8 mouse cellular contexts compared by ENCODE assay signal in genomic region chr2:152723651-152724331, GRCm38 (mm10). TPM values are rescaled to one million over a fixed set of nuclear protein-coding genes. Genes with fewer than 3 reads are reported as not detected.
DNase-seq lines count a peak whose midpoint lies in the region; ATAC-seq and TF ChIP-seq lines count a peak whose summit lies in the region.

No protein-coding gene starts in this region.

- H3K4me3 ChIP-seq in thymus, adult 2 months (ENCODE audit: control insufficient read depth, insufficient read depth, low read length) = no peak overlapping the region
- peak overlapping the region; percentile 36 for H3K4me3 ChIP-seq in kidney, embryonic 15.5 days (replicated peaks)
- H3K4me3 ChIP-seq in stomach, postnatal 0 days (ENCODE audit: low read depth, low read length) = peak overlapping the region; percentile 22

- TF ChIP-seq POLR2A in thymus, adult 2 months (IDR thresholded peaks at IDR 0.05; ENCODE audit: control insufficient read depth, extremely low read depth, insufficient read depth, low read length, poor library complexity) = no peak

- peak overlapping the region; percentile 35; the same call in 1 of the 2 replicates for H3K9ac ChIP-seq in kidney, embryonic 15.5 days
- peak overlapping the region; percentile 61 for H3K9ac ChIP-seq in stomach, postnatal 0 days (ENCODE audit: low read length)

- no peaks in the 10 kb centered on the region for H3K36me3 ChIP-seq in thymus, adult 2 months (ENCODE audit: control insufficient read depth, insufficient read depth, low read length)
- no peaks in the 10 kb centered on the region for H3K36me3 ChIP-seq in kidney, embryonic 15.5 days
- no peaks in the 10 kb centered on the region for H3K36me3 ChIP-seq in stomach, postnatal 0 days (ENCODE audit: control insufficient read depth, insufficient read depth, low read length)

- WGBS in thymus, adult 2 months = 5% methylated on average over 37 of the region's 37 CpGs
- 3% methylated on average over 37 of the region's 37 CpGs for WGBS in kidney, embryonic 15.5 days
- WGBS in stomach, postnatal 0 days = 8% methylated on average over 37 of the region's 37 CpGs

- DNase-seq in thymus, postnatal 0 days (ENCODE audit: low spot score) = peak; percentile 14
- no peak for DNase-seq in thymus, adult 2 months
- DNase-seq in heart, adult 18-20 months = peak; percentile 69 to 83
- DNase-seq in lung, postnatal 14 days = peak; percentile 69
- peak; percentile 52 for DNase-seq in stomach, postnatal 0 days (ENCODE audit: low spot score)
- DNase-seq in right cerebral cortex, adult 2 months (ENCODE audit: low spot score in 2 of 2) = no peak
- no peak for DNase-seq in spleen, adult 18-20 months

- TF ChIP-seq EP300 in stomach, postnatal 0 days (optimal IDR thresholded peaks at IDR 0.05) = no peak

- H3K27ac ChIP-seq in thymus, adult 2 months (ENCODE audit: control insufficient read depth, insufficient read depth, low read length) = no peak overlapping the region
- peak overlapping the region; percentile 24 for H3K27ac ChIP-seq in kidney, embryonic 15.5 days
- H3K27ac ChIP-seq in stomach, postnatal 0 days (replicated peaks) = 0 out of 2 replicates have a peak overlapping the region, but pooled peaks have one; percentile 13

- TF ChIP-seq CTCF in thymus, adult 2 months (IDR thresholded peaks at IDR 0.05; ENCODE audit: borderline replicate concordance, control insufficient read depth, extremely low read depth, insufficient read depth, low read length, poor library complexity) = no peak
- TF ChIP-seq CTCF in stomach, postnatal 0 days (IDR thresholded peaks at IDR 0.05; ENCODE audit: low read depth) = no peak

- H3K9me3 ChIP-seq in kidney, embryonic 15.5 days (replicated peaks) = no peaks in the 10 kb centered on the region
- H3K9me3 ChIP-seq in stomach, postnatal 0 days (ENCODE audit: control insufficient read depth, low read length) = no peaks in the 10 kb centered on the region

- peaks cover 5% of the 10 kb centered on the region; the same call in 1 of the 2 replicates for H3K27me3 ChIP-seq in thymus, adult 2 months (ENCODE audit: control insufficient read depth, insufficient read depth, low read length)
- no peaks in the 10 kb centered on the region for H3K27me3 ChIP-seq in kidney, embryonic 15.5 days
- no peaks in the 10 kb centered on the region for H3K27me3 ChIP-seq in stomach, postnatal 0 days (ENCODE audit: control insufficient read depth, insufficient read depth, low read length)

- peak overlapping the region; percentile 69 for H3K4me2 ChIP-seq in kidney, embryonic 15.5 days
- H3K4me2 ChIP-seq in stomach, postnatal 0 days (replicated peaks; ENCODE audit: low read depth) = peak overlapping the region; percentile 50

- H3K4me1 ChIP-seq in thymus, adult 2 months (replicated peaks; ENCODE audit: control insufficient read depth, insufficient read depth, low read length) = peaks cover 10% of the 10 kb centered on the region
- peaks cover 54% of the 10 kb centered on the region for H3K4me1 ChIP-seq in kidney, embryonic 15.5 days
- H3K4me1 ChIP-seq in stomach, postnatal 0 days (replicated peaks; ENCODE audit: control insufficient read depth, insufficient read depth) = peaks cover 9% of the 10 kb centered on the region

- peak; percentile 47 for ATAC-seq in kidney, embryonic 15.5 days (replicated peaks; ENCODE audit: low FRiP score)
- ATAC-seq in stomach, postnatal 0 days (ENCODE audit: low FRiP score, low TSS enrichment) = no peak

RNA-seq across cellular contexts. Expression of gene Id1, which starts 12.3 kb away (rescaled TPM):
- polyA plus RNA-seq in thymus, postnatal 0 days (2015; fragmentation: Nextera tagmentation; extraction: Ambion mirVana) = 22.9 and 23.9 TPM in 2 replicates
- polyA plus RNA-seq in thymus, adult 2 months (2012; rRNA removed) = 54.6 and 66.4 TPM in 2 replicates
- total RNA-seq in heart, adult 18-20 months (2021) = 10 to 100 TPM; 63.7 to 75.1 TPM
- polyA plus RNA-seq in kidney, embryonic 15.5 days (2015; fragmentation: Nextera tagmentation; extraction: Ambion mirVana) = 133 and 143 TPM in 2 replicates
- polyA plus RNA-seq in stomach, postnatal 0 days (2015; fragmentation: Nextera tagmentation; extraction: Ambion mirVana) = 191 and 228 TPM in 2 replicates

RNA-seq across cellular contexts. Expression of gene Cox4i2, which starts 30.2 kb away (rescaled TPM):
- polyA plus RNA-seq in thymus, postnatal 0 days (2015; fragmentation: Nextera tagmentation; extraction: Ambion mirVana) = 5.6 and 6.5 TPM in 2 replicates
- polyA plus RNA-seq in thymus, adult 2 months (2012; rRNA removed) = 1.6 and 1.9 TPM in 2 replicates
- 10 to 100 TPM; 11.9 to 15.2 TPM for total RNA-seq in heart, adult 18-20 months (2021)
- 16.4 and 20.9 TPM in 2 replicates for polyA plus RNA-seq in kidney, embryonic 15.5 days (2015; fragmentation: Nextera tagmentation; extraction: Ambion mirVana)
- 9.8 and 10.6 TPM in 2 replicates for polyA plus RNA-seq in stomach, postnatal 0 days (2015; fragmentation: Nextera tagmentation; extraction: Ambion mirVana)

RNA-seq across cellular contexts. Expression of gene Mcts2, which starts 37.0 kb away (rescaled TPM):
- polyA plus RNA-seq in thymus, postnatal 0 days (2015; fragmentation: Nextera tagmentation; extraction: Ambion mirVana) = 15.6 and 17.2 TPM in 2 replicates
- 4.2 and 4.4 TPM in 2 replicates for polyA plus RNA-seq in thymus, adult 2 months (2012; rRNA removed)
- 10 to 100 TPM; 15.8 to 16.4 TPM for total RNA-seq in heart, adult 18-20 months (2021)
- polyA plus RNA-seq in kidney, embryonic 15.5 days (2015; fragmentation: Nextera tagmentation; extraction: Ambion mirVana) = 29.5 and 31.0 TPM in 2 replicates
- 22.9 and 23.4 TPM in 2 replicates for polyA plus RNA-seq in stomach, postnatal 0 days (2015; fragmentation: Nextera tagmentation; extraction: Ambion mirVana)

RNA-seq across cellular contexts. Expression of gene H13, which starts 54.5 kb away (rescaled TPM):
- 196 and 200 TPM in 2 replicates for polyA plus RNA-seq in thymus, postnatal 0 days (2015; fragmentation: Nextera tagmentation; extraction: Ambion mirVana)
- 270 and 324 TPM in 2 replicates for polyA plus RNA-seq in thymus, adult 2 months (2012; rRNA removed)
- 10 to 100 TPM; 32.7 to 39.6 TPM for total RNA-seq in heart, adult 18-20 months (2021)
- 141 and 147 TPM in 2 replicates for polyA plus RNA-seq in kidney, embryonic 15.5 days (2015; fragmentation: Nextera tagmentation; extraction: Ambion mirVana)
- 110 and 121 TPM in 2 replicates for polyA plus RNA-seq in stomach, postnatal 0 days (2015; fragmentation: Nextera tagmentation; extraction: Ambion mirVana)

Comparison
In these comparisons a context has a peak if more than half of its experiments do, and no peak if none do; other contexts are left out.
1. DNase-seq: peak in thymus, postnatal 0 days (single experiment), heart, adult 18-20 months (2 of 2), lung, postnatal 14 days (single experiment) and stomach, postnatal 0 days (single experiment); none in thymus, adult 2 months (single experiment), right cerebral cortex, adult 2 months (0 of 2) and spleen, adult 18-20 months (0 of 2).